Mouse (Mus musculus): Measurements from ENCODE around the gene Repin1.
A peak's percentile ranks its signal among the peaks of the same experiment; 100 is the strongest.

Gene Repin1

DNA sequence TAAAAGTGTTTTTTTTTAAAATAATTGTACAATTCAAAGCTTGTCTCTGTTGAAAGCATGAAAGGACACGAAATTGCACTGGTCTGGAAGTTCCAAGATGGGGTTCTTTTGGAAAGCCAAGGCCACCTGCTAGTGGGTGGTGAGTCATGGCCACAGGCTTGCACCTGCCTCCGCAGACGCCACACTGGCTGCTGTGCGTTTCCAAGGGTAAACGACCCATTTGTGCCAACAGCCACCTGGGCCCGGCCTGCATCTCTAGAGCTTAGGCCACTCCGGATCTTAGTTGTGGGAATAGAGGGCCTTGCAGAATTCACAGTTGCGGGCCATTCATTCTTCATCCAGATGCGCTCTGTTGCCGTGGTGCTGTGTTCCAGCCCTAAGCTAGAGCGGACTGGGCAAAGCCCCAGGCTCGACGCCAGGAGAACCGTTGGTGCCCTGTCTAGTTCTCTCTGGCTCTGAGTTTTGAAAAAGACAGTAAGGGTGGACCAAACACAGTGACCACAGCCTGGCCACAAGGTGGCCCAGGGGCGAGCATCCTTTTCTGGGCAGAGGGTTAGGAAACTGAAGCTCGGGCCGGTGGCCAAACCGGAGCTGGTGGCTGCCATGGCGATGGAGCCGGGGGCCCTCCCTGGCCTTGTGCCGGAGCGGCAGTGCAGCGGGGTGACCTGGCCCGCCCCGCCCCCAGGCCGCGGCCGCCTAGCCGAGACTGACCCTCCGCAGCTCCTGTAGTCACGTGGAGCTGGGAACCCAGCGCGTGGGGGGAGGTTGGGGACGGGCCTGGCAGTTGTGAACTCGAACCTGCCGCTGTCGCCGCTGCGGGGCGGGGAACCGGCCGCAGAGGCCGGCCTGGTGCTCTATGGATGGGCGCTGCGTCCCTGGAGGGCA lies at the start of gene Repin1, which contains the start of gene Gm44965:
TSS of gene Repin1 (plus strand) at position 726 of the 885 bp plus-strand sequence.
TSS of gene Gm44965 (plus strand) at position 784 of the 885 bp plus-strand sequence.
- peak; percentile 89 for DNase-seq

DNA sequence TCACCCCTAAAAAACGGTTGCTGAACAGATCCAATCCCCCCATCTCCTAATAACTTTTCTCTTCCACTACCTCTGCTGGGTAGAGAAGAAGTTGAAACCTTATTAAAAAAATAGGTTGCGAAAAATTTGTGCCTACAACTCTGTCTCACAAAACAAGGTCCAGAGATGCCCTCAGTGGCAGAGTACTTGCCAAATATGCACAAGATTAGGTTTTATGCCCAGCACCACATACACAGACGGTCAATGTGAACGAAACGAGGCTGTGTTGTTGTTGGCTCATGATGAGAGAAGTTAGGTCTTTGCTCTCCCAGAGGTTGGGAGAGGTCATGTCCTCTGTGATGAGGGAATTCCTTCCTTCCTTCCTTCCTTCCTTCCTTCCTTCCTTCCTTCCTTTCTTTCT lies 48.4 kb upstream of the Repin1 start:
- DNase-seq: no peak

- peak; percentile 57 for DNase-seq
Observed at GRCm38 (mm10) chr6:48546271-48546670, 47.4 kb upstream of the Repin1 start.

DNA sequence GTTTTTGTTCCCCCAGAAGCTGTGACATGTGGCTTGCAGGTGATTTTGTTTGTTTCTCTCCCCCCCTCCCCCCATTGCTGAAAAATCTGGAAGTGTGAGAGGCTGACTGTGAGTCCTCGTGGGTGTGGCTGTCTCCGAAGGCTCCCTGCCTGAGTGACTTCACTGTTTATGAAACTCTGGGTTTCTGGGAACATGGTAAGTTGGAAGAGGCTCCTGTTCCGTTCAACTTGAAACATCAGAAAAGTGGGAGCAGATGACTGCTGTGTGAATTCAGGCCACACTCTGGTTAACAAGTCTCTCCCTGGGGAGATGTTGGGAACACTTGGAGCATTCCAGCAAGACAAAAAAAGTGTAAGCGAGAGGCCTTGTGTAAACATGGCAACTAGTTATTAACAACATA lies 46.8 kb upstream of the Repin1 start:
- DNase-seq: peak; percentile 34

DNA sequence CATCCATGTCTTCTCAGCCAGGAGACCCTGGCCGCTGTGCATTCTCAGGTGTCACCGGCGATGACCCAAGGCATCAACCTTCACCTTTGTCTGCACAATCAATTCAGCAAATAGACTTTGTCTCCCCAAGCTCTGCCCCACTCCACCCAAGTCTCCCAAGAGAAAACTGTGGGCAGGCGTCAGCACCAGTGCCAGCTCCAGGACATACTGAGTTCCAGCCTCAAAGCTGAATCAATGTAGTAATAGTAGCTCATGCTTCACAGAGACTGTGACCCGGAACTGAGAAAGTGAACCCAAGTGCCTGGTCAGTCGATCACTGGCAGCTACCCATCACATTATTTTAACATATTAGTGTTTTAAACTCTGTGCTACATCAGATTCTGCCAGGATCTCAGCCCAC lies 45.4 kb upstream of the Repin1 start:
- no peak for DNase-seq

GRCm38 (mm10) chr6:48552918-48553317 lies 40.8 kb upstream of the Repin1 start:
- DNase-seq: peak; percentile 37

- no peak for DNase-seq
Observed at GRCm38 (mm10) chr6:48553819-48554218, 39.9 kb upstream of the Repin1 start.

- DNase-seq: peak; percentile 99
Observed at GRCm38 (mm10) chr6:48554280-48555103, 39.2 kb upstream of the Repin1 start, which contains the start of gene Lrrc61. Lrrc61 (plus strand) TSS chr6:48554796.

- DNase-seq: peak; percentile 60
Observed at GRCm38 (mm10) chr6:48555104-48555890, 38.4 kb upstream of the Repin1 start.

DNA sequence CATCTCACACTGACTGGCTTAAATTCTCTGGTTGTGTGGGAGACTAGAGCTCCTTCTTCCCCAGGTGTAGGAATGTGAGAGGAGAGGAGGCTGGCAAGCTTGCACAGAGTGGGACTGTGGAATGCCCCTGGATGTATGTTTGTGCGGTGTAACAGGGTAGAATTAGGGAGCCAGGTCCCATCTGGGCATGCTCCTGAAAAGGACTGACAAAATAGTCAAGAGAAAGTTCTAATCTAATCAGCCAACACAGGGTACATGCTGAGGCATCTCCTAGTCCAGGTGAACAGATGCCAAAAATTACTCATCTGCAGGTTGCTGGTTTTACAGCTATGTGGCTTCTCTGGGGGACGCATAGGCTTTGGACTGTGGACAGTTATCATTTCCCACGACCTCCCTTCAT lies 37.7 kb upstream of the Repin1 start:
- DNase-seq: no peak

- DNase-seq: no peak
Observed at GRCm38 (mm10) chr6:48565693-48566310, 27.9 kb upstream of the Repin1 start.

DNA sequence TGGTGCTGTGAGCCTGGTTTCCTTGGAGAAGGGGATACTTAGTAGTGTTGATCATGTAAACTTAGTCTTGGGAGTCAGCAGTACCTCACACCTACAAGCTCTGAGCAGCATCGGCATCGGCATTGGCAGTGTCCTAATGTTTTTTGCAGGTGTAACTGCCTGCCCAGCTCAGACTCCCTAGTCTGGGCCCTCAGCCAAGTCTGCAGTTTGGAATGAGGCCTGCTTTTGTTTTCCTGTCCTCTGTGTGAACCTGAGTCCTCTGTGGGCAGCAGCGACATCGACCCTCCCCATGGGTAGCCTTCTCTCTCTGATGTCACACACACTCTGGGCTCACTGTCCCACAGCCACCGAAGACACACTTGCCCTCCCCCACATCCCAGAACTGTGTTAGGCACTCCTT lies 27.4 kb upstream of the Repin1 start:
- peak; percentile 49 for DNase-seq

GRCm38 (mm10) chr6:48568036-48568984 lies 25.4 kb upstream of the Repin1 start:
- DNase-seq: peak; percentile 37

GRCm38 (mm10) chr6:48569065-48569807 lies 24.4 kb upstream of the Repin1 start:
- DNase-seq: no peak

DNA sequence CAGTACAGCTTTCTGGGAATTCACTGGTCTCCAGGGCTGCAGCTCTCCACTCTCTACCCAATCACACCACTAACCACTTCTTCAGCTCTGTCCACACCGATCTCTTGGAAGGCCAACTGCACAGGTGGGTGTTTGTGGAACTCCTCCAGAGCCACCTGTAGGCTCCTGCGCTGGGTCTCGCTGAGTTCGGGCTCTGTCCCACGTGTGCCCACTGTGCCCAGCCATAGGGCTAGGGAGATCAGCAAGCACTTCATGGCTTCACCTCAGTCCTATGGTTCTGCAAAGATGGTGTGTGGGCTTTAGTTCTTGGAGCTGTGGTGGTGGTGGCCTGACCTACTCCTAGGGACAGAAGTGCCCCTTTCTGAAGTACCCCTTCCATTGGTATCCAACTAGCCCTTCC lies 21.7 kb upstream of the Repin1 start:
- DNase-seq: no peak

- DNase-seq: peak; percentile 60
Observed at GRCm38 (mm10) chr6:48572572-48573061, 21.1 kb upstream of the Repin1 start, which contains the start of gene Rarres2. Rarres2 (minus strand) TSS chr6:48572789.

DNA sequence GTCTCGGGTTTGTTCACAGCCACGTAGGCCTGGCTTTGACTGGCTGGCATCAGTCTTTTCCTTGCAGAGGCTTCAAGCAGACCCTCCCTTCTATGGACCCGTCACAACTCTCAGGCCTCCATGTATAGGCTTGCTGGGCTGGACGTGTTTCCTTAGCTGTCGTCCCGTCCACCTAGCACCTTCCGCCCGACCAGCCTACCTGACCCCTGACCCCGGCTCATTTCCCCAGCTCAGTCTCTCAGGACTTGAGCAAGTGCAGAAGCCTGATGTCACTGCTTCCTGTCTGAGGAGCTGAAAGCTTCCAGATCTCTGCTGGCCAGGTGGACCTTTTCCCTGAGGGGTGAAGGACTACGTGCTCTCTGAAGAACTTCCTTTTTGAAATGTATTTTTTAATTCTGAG lies 20.4 kb upstream of the Repin1 start:
- peak; percentile 17 for DNase-seq

GRCm38 (mm10) chr6:48573981-48574380 lies 19.7 kb upstream of the Repin1 start:
- DNase-seq: no peak

DNA sequence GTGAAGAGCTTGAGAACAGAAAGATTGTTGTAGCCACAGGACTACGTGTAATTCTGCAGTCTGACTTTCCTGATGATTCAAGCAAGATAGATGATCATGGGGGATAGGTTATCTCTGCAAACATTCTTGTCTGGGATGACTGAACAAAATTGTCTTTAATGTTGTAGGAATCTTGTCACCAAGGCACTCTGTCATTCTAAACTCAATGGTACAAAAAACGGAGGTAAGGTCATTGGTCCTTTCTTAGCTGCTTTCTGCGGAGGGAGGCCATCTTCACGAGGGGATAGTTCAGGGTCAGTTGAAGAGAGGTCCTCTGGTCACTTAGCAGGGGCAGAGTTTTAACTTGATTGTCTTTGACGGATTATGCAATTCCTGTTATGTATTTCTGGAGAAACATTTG lies 14.9 kb upstream of the Repin1 start:
- no peak for DNase-seq

- no peak for DNase-seq
Observed at GRCm38 (mm10) chr6:48579215-48579648, 14.5 kb upstream of the Repin1 start.
